Mouse (Mus musculus) C3H10T1/2 (cell line): ENCODE results near the gene Pcdh20. TPM values are rescaled to one million over a fixed set of nuclear protein-coding genes. Genes with fewer than 3 reads are reported as not detected.

Experiments
- polyA plus RNA-seq, 2 experiments: library from polyadenylated mRNA; unstranded; fragments of >200 nt; fragmentation: generic; extraction: Trizol; gene quantifications; one replicate each; pipeline ENCODE4 v1.2.1; 2012; ENCODE audit warnings: missing spikeins in 2 of 2

Pcdh20 gene
- polyA plus RNA-seq, result under 1 TPM in 1 of 2 experiments, not detected in 1; 0.01 TPM

GRCm38 (mm10) chr14:88470495-88471434, at the start of gene Pcdh20:
Gene Pcdh20 (minus strand): TSS chr14:88471396.

